Mouse (Mus musculus) myocyte (in vitro differentiated cells): ENCODE data around the gene Zfp512.

Experiments used
- CEBPB ChIP-seq: IDR thresholded peaks from 2 replicates; pipeline ENCODE4 v1.6.1; 2011; ENCODE audit warnings: mild to moderate bottlenecking, moderate library complexity; ENCODE audit not compliant: poor library complexity, insufficient read depth, severe bottlenecking
- E2F4 ChIP-seq: IDR thresholded peaks from one replicate; pipeline ENCODE4 v1.6.1; 2011; ENCODE audit warnings: mild to moderate bottlenecking, control low read depth, moderate library complexity; ENCODE audit not compliant: insufficient read depth
- MAX ChIP-seq: IDR thresholded peaks from one replicate; pipeline ENCODE4 v1.6.1; 2011; ENCODE audit warnings: low read depth, mild to moderate bottlenecking, control low read depth
- POLR2A ChIP-seq: IDR thresholded peaks from one replicate; pipeline ENCODE4 v1.6.1; 2011; ENCODE audit warnings: low read depth, mild to moderate bottlenecking, control low read depth, moderate library complexity; ENCODE audit not compliant: insufficient read length
- POLR2AphosphoS2 ChIP-seq: IDR thresholded peaks from one replicate; pipeline ENCODE4 v1.6.1; 2011; ENCODE audit warnings: low read depth, control low read depth; ENCODE audit not compliant: insufficient read length
- USF1 ChIP-seq: IDR thresholded peaks from one replicate; pipeline ENCODE4 v1.6.1; 2011; ENCODE audit warnings: low read depth, mild to moderate bottlenecking, control low read depth, moderate library complexity

DNA sequence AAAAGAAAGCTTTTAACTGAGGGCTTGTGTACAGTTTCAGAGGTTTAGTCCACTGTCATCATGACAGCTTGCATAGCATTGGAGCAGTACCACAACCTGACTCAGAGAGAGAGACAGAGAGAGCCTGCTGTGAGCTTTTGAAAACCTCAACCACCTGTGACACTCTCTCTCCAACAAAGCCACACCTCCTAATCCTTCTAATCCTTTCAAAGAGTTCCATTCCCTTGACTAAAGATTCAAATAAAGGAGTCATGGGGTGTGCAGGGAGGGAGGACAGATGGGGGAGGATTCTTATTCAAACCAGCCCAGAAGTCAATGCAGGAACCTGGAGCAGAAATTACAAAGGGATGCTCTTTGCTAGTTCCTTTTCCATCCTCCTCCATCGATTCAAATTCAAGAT is 39.8 kb downstream of the Zfp512 start:
- no peak for TF ChIP-seq USF1
- no peak for TF ChIP-seq POLR2AphosphoS2
- no peak for TF ChIP-seq POLR2A
- no peak for TF ChIP-seq MAX
- TF ChIP-seq CEBPB: no peak
- TF ChIP-seq E2F4: no peak
